Mouse (Mus musculus) neutrophil, adult 5-6 weeks (primary cell): ENCODE data around the gene Nlk. TPM values are rescaled to one million over a fixed set of nuclear protein-coding genes. Genes with fewer than 3 reads are reported as not detected.
"Not testable (repeated sequence)": the region's sequence is repeated elsewhere in the genome, so short reads cannot be mapped to it uniquely, and the experiment has no call there.

Source experiments
- ATAC-seq: fragments of 151-379, 151-347 bp; 2 replicates; pipeline ENCODE4 v1.8.0; 2017; ENCODE audit warnings: mild to moderate bottlenecking, moderate TSS enrichment; ENCODE audit not compliant: insufficient number of reproducible peaks, poor library complexity, low FRiP score, severe bottlenecking; ENCODE audit errors: extremely low read depth
- total RNA-seq: library from RNA; stranded (forward); fragments of 200-1000 nt; gene quantifications from 2 replicates; pipeline ENCODE4 v1.2.3, GENCODE M21; 2017

Nlk gene
- total RNA-seq, 1 experiment from 2014 or later: 46.1 TPM

DNA sequence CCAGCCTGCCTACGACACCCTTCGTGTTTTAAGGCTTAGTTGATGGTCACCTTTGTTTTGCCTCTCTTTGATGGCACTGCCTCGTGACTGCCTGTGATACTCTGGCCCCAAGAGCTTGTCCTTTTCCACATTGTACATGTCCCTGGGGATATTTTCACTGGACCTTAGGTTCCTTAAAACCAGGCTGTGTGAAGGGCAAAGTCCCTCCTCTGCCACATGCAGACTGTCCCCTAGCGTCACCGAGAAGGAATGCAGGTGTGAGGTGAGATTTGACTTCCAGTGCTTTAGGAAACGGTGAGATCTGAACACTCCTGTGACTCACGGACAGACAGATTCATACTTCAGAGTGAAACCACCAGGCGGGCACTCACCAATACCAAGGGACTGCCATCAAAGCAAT is 139.9 kb downstream of the Nlk start:
- no peak for ATAC-seq

DNA sequence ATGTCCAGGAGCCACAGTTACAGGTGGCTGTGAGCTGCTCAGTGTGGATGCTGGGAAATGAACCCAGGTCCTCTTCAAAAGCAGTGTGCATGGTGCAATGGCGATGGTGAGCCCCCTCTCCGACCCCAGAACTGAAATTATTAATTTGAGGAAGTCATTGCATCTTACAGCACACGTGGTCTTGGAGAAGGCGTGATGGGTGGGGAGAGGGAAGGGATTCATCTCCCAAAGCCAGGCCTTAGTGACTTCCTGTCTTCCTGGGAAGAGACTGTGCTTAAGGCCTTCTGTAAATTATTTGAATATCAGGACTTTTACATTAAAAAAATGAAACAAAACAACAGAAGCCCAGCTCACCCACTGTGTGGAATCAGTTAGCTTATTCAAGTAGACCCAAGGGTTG is 141.1 kb downstream of the Nlk start:
- ATAC-seq: no peak

DNA sequence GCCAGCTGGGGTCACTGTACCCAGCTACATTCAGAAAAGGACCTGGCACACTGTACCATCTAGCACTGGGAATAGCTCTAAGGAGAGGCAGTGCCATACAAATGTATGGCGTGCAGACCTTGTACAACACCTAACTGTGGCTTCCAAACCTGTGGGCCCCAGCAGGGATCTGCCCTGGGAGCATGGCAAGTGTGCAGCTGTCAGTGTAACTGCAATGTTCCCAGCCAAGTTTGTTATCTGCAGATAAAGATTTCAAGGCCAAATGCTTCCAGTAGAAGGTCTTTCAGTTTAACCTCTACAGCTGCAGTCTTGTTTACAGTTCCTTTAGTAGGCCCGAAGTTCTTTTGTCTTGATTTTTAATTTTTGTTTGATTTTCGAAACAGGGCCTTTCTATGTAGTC is 141.6 kb downstream of the Nlk start:
- ATAC-seq: no peak

DNA sequence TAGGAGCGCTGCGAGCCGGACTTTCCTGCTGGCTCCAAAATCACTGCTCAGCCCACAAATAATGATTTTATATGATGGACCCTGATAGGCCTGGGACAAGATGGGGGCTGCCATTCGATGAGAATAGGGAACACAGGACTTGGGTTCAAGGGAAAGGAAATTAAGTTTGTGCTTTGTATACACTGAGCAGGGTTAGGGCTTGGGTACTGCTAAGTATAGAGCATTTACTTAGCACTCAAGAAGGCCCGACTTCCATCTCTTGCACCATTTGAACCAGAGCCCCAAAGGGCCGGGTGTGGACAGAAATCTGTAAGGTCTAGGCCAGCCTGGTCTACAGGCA is 146.1 kb downstream of the Nlk start:
- no peak for ATAC-seq

DNA sequence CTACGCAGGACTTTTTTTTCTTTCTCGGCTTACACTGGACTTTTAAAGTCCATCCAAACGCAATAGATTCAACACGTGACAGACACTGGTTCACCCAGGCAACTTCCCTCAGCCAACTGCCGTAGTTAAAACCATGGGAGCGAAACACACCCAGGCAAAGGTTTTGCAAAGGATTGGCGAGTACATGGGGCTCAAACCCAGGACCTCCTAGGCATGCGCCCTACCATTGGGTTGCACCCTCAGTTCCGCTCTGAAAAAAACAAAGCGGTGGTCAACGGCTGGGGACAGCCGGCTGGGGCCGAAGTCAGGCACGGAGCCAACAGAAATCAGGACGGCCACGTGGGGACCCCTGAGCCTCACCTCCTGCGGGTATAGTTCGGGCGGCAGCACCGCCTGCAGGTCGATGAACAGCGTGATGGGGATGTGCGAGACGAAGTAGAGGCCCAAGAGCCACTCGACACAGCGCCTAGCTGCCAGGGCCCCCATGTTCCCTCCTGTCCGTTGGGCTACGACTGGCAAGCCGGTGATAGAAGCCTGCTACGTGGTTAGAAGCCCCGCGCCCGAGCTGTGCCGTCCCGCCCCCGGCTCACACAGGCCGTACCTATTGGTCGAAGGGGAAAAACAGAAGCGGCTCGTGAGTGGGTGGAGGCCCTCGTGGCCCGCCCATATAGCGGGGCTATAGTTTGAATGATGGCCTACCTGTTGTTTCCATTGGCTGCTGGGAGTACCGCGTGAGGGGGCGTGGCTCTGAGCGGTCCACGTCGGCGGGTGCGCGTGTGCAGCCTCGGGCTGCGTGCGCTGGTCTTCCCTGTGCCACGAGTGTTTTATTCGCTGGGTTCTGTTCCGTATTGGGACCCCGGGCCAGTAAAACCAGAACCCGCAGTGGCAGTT is 146.8 kb downstream of the Nlk start, which contains the start of gene Tmem97:
TSS of gene Tmem97 (minus strand) at position 610 of the 891 bp plus-strand sequence.
- peak; percentile 100 for ATAC-seq

DNA sequence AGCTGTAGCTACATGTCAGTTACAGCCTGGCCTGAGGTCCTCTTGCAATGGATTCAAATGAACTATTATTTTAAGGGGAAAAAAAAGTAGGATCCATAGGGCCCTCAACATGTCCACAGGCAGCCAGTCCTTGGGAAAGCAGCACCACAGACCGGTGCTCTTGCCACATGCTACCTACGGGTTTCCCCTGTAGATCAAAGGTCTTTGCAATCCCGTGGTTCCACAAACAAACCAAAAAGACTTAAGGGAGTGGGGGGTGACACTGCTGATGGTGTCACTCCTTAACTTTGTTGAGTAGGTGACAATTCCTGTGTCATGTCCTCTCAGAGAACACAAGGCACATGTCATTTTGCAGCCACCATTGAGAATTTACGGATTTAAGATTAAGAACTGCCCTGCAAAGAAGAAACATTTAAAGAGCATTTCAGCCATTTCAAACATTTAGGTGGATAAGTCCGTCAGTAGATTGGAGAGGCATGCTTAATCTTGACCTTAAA is 147.6 kb downstream of the Nlk start:
- ATAC-seq: no peak

DNA sequence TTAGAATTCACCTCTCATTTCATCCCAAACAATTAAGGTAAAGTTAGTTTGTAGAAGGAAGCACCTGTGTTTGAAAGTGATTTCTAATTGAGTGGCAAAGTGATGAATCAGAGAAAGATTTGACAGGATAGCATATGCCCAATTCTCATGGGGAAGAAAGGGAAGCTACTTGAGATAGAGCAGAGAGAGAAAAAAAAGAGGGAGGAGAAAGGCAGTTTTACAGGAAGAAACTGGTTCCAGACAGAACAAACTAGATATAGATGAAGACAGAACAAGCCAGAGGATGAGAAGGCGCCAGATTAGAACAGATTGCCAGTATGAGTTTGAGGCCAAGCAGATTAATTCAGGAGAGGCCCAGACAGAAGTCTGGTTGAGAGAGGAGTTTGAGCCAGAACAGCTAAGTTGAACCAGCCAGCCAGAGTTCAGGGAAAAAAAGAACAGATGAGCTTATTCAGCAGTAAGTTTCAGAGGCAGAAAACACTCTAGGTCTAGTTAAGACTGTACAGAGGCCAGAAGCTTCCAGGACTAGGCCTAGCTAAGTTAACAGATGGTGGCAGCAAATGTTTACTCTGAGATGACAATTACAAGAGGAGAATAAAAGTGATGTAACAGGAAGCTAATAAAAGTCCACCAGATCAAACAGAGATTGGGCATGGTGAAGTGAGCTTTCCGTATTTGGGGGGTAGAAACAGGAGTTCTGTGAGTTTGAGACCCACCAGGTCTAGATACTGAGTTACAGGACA is 149.3 kb downstream of the Nlk start:
- ATAC-seq: no peak

DNA sequence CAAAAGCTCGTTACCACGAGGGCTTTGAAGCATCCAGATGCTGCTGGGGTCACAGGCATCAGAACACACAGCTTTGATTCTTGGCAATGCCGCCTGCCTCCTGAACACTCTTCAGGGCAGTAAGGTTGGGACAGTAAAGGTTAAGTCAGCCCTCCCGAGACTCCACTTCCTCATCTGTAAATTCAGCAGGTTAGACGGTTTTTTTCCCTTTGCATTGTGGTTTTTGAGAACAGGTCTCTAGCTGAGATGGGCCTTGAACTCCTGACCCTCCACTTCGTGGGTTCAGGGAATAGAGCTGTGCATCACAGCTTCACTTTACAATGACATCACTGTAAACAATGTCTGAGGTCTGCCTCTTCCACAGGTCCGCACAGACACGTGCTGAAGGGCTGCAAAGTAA is 152.0 kb downstream of the Nlk start:
- ATAC-seq: no peak

DNA sequence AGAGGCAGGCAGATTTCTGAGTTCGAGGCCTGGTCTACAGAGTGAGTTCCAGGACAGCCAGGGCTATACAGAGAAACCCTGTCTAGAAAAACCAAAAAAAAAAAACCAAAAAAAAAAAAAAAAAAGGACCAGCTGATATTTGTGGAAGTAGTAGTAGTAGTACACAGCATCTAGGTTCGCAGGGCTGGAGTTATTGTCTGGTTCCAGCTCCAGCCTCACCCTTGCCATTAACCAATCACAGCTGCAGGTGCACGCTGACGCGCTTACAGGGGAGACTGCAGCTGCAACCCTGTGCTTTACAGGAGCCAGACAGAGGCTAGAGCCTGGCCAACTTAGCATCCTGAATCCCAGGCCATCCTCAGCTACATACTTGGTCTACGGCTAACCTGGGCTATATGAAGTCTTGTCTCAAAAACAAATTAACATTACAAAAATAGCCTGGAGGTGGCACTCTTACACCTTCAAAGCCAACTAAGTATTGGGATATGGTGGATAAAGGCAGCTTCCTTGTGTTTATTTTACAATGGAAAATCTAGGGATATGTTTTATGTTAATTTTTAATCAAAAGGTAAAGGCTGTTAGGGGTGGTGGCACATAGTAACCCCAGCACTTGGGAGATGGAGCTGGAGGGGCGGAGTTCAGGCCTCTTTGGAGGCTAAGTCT is 152.6 kb downstream of the Nlk start:
- no peak for ATAC-seq

DNA sequence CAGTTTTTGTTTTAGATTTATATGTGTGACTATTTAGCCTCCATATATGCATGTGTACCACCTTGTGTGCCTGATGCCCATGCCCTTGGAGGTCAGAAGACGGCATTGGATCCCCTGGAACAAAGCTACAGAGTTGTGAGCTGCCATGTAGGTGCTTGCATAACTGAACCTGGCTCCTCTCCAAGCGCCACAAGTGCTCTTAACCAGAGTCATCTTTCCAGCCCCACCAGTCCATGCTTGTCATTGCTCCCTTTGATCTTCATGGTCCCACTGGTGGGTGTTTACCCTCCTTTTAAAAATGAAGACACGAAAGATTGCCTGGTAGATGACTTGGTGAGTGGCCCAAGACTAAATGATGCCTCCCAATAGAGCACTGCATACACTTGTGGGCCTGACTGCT is 156.8 kb downstream of the Nlk start:
- ATAC-seq: no peak

DNA sequence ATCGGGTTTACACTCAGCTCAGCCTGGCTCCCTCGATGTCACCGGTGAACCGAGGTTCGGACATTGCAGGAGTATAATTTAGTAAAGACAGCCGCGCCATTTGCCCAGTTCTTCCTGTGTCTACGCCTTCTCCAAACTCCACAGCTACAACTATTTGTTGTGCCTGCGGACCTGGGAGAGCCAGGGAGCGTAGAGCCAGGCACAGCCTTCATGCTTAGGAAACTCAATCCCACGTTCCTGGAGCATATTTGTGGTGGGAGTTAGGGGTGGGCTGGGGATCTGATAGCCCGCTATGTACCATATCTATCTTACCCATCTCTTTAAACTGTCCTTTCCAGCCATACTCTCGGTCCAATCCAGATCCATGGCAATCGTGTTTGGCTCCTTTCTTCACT is 160.5 kb downstream of the Nlk start:
- no peak for ATAC-seq

DNA sequence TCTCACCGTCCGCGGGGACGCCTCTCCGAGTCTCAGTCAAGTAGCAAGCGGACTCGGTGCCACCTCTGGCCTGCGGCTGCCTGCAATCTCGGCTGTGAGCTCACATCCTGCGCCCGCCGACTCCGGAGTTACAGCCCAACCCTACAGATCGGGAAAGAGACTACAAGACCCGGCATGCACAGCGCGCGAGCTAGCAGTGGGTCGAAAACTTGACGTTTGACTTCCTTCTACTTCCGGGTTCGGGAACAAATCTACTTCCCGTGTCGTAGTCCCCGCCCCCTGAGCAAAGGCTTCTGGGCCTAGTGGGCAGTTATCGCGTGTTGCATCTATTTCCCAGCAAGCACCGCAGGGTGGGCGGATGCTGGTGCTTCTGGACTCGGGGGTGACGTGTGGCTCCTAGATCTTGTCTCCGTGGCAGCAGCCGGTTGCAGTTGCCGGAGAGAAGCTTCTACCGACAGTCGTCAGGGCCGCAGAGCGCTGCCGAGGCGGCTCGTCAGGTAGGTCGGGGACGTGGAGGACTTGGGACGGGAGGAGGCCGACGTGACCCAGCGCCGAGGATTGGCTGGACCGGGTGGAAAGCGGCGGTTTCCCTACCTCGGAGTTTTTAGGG is 161.0 kb downstream of the Nlk start, which contains the start of the genes Tnfaip1 and Ift20:
TSS of gene Tnfaip1 (minus strand) at position 253 of the 610 bp plus-strand sequence.
TSS of gene Ift20 (plus strand) at position 282 of the 610 bp plus-strand sequence.
- ATAC-seq: peak; percentile 96

DNA sequence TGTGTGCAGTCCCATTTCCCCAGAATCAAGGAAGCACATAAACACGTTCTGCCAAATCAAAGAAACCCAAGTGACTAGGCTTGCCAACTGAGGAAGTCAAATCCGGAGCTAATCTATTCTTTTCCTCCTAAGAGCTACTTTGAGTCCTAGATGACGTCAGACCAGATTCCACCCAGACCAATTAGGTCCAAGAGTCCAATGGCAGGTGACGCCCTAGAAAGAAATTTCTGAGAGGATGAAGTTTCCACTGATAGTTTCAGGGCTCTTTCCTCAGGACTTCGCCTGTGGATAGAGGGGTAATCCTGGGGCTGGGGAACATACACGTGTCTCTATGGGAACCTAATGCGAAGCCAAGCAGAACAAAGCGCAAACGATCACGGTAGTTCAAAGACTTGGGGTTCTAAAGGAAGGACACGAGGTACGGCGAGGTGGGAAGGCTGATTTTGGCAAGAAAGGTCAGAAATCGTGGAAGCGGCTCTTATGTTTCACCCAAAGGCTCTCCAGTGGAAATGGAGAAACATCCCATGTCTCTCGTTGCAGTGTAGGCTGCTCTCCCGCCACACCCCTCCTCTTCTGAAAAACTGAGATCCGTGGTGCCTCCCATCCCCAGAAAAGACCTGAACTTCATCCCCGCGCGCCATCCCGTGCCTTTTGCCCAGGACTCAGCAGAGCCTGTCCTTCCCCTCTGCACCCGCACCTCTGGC is 161.6 kb downstream of the Nlk start:
- no peak for ATAC-seq

DNA sequence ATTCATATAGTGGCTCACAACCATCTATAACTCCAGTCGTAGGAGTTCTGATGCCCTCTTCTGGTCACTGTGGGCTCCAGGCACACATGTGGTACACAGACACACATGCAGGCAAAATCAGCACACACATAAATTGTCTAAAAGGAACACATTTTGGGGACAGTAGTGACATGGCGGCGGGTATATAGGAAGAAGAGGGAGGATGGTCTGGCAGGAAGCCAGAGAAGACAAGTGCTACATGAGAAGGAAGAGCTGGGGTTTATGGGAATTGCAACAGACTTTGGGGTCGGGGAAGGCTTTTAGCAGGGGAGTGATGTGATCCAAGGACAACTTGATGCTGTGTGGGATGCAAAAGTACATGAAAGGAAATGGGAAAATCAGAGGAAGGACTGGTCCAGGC is 162.7 kb downstream of the Nlk start:
- ATAC-seq: no peak

DNA sequence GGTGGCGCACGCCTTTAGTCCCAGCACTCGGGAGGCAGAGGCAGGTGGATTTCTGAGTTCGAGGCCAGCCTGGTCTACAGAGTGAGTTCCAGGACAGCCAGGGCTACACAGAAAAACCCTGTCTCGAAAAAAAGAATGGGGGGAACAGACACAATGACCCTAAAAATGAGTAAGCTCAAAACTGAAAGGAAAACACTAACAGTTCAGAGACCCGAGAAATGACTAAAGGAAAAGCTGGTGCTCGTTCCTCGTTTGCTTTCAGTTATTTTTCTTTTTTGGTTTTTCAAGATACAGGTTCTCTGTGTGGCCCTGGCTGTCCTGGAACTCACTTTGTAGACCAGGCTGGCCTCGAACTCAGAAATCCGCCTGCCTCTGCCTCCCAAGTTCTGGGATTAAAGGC is 165.7 kb downstream of the Nlk start:
- not testable (repeated sequence) for ATAC-seq

DNA sequence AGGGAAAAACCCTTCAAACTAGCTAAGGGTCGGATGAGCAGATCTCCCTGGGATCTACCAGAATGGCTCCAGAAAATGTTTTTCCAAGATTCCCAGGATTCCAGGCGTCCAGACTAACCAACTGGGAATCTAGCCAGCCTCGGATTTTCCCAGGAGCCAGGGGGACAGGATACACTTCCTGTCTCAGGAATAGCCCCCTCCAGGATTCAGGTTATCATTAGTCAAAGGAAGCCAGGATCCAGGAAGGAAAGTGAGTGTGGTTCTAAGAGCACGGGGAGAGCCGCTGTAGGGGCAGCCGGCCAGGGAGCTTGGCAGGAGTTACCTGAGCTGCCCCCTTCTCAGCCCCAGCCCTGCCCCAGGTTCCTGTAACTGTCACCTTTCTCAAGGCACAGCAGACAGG is 166.1 kb downstream of the Nlk start:
- no peak for ATAC-seq

DNA sequence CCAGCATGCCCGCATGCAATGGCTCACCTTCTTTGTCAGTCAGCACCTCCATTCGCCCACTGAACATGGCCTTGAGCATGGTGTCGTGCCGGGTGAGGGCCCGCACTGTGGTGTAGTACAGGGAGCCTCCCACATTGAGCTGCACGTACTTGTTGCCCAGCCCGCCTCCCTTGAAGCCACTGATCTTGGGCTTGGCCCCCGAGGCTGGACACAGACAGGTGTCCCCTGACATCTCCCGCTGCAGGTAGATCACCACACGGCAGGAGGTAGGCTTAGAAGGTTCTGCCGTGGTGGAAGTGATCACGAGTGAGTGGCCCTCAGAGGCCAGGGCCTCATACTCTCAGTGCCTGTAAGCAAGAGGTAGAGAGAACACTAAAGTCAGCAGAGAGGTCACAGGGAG is 167.2 kb downstream of the Nlk start:
- ATAC-seq: no peak

DNA sequence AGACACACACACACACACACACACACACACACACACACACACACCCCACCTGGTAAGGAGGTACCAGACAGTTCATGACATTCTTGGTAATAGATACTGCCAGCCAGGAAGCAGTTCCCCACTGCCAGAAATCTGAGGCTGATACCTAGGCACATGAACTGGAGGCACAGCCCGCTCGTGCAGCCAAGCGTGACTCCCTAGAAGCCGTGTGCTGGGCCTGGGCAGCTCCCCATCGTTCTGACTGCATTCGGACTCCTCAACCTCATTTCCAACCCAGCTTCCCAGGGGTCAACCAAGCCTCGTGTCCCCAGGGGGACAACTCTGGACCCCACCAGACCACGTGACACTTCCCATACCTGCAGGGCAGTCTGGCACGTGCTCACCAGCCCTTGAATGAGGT is 168.5 kb downstream of the Nlk start:
- ATAC-seq: no peak

DNA sequence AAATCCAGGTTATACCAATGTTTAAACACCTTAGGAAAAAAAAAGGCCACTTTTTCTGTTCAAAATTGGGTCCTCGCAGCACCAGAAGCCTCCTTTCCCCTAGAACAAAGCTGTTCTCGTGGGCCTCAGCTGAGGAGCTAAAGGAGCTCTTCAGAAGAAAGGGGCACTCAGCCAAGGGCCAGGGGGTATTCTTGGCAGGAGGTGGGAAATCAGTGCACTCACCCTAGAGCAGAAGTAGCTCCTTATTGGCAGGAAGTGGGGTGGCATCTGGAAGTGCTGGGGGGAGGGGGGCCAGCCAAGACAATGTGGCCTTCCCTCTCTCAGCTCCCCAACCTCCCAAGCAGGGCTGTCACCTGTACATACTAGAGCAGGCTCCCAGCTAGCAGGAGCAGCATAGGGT is 172.3 kb downstream of the Nlk start:
- ATAC-seq: no peak
